Mouse (Mus musculus) hindbrain, postnatal 0 days (tissue): ENCODE results near the gene Col17a1. TPM values are rescaled to one million over a fixed set of nuclear protein-coding genes. Genes with fewer than 3 reads are reported as not detected.

ENCODE experiments used
- ATAC-seq: fragments of 200-750 bp; cut with Nextera tagmentation; 2 replicates; pipeline ENCODE4 v1.8.0; 2017; ENCODE audit warnings: mild to moderate bottlenecking, moderate TSS enrichment, moderate library complexity
- DNase-seq: peaks from one replicate; pipeline ENCODE4 v3.0.0-alpha.2; 2015; ENCODE audit warnings: low spot score
- H3K27ac ChIP-seq: fragments of 300-500 bp; sonication (generic); 2 replicates; pipeline ENCODE4 v1.5.1; 2014; ENCODE audit warnings: mild to moderate bottlenecking
- H3K27me3 ChIP-seq: fragments of 300-500 bp; sonication (generic); 2 replicates; pipeline ENCODE4 v1.6.1; 2014; ENCODE audit warnings: low read length, mixed read lengths; ENCODE audit not compliant: insufficient read depth
- H3K36me3 ChIP-seq: fragments of 300-500 bp; sonication (generic); 2 replicates; pipeline ENCODE4 v1.6.1; 2014; ENCODE audit warnings: low read length, mixed read lengths; ENCODE audit not compliant: insufficient read depth
- H3K4me1 ChIP-seq: fragments of 300-500 bp; sonication (generic); 2 replicates; pipeline ENCODE4 v1.6.1; 2014; ENCODE audit warnings: antibody characterized with exemption, low read length, mixed read lengths; ENCODE audit not compliant: insufficient read depth
- H3K4me2 ChIP-seq: fragments of 300-500 bp; sonication (generic); 2 replicates; pipeline ENCODE4 v1.6.1; 2014; ENCODE audit warnings: low read depth, mild to moderate bottlenecking, low read length, moderate library complexity, mixed read lengths
- H3K4me3 ChIP-seq: fragments of 300-500 bp; sonication (generic); 2 replicates; pipeline ENCODE4 v1.5.1; 2014; ENCODE audit warnings: low read length
- H3K9ac ChIP-seq: fragments of 300-500 bp; sonication (generic); replicated peaks from 2 replicates; pipeline ENCODE4 v1.6.1; 2014; ENCODE audit warnings: mild to moderate bottlenecking, low read length, moderate library complexity, mixed read lengths
- H3K9me3 ChIP-seq: fragments of 300-500 bp; sonication (generic); 2 replicates; pipeline ENCODE4 v1.6.1; 2016; ENCODE audit warnings: low read length, mixed read lengths
- CTCF ChIP-seq: IDR thresholded peaks from 2 replicates; pipeline ENCODE4 v1.5.1; 2016; ENCODE audit warnings: antibody characterized with exemption, control low read depth, low read depth
- WGBS: fragments of 180-500 bp; shearing (Covaris S2); extraction: QIAGEN DNeasy Blood & Tissue Kit; methylation state at CpG from one replicate; pipeline ENCODE4 v1.1.7; 2014; 5-methylcytosine and 5-hydroxymethylcytosine counted together
- polyA plus RNA-seq: library from polyadenylated mRNA; unstranded; fragments of >200 nt; fragmentation: Nextera tagmentation; extraction: Ambion mirVana; gene quantifications from 2 replicates; pipeline ENCODE4 v1.2.1, GENCODE M21; 2015
- total RNA-seq: library from RNA; depleted of rRNA; stranded (reverse); fragments of >200 nt; gene quantifications from 2 replicates; pipeline ENCODE4 v1.2.3, GENCODE M21; 2014

The Col17a1 gene
- total and polyA plus RNA-seq, 2 experiments from 2014 or later, result 0.47 to 0.61 TPM

- no peak overlapping the region for H3K4me2 ChIP-seq
- no peak overlapping the region for H3K27ac ChIP-seq
- no peak for TF ChIP-seq CTCF
- no peaks in the 10 kb centered on the region for H3K9me3 ChIP-seq
- H3K27me3 ChIP-seq, result no peaks in the 10 kb centered on the region
- H3K4me1 ChIP-seq, result no peaks in the 10 kb centered on the region
- 70% methylated on average over 9 of the region's 9 CpGs for WGBS
- DNase-seq (no peak), ATAC-seq (no peak)
- no peaks in the 10 kb centered on the region for H3K36me3 ChIP-seq
- H3K4me3 ChIP-seq, result no peak overlapping the region
- H3K9ac ChIP-seq, result no peak overlapping the region
Measured at GRCm38 (mm10) chr19:47699743-47700142, 7.8 kb upstream of the Col17a1 start.

DNA sequence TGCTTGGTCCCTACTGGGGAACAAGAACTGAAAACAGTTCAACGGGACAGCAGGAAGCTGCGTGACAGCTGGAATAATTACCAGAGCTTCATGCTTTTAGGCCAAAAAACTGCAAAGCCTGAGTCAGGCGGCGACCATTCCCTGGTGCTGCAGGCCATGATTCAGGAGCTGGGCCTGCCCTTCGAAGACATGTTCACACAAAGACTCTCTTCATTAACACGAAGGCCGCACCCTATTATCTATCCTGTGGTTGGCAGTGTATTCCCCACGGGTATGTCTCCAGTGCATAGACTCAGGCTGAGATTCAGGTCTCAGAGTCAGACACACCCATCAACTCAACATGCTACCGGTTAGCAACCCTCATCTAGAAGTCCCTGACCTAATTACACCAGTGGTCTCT lies 6.4 kb upstream of the Col17a1 start:
- Histone ChIP-seq H3K27me3 (no peaks in the 10 kb centered on the region), H3K36me3 (no peaks in the 10 kb centered on the region), H3K4me2 (no peak overlapping the region), H3K9me3 (no peaks in the 10 kb centered on the region), H3K9ac (no peak overlapping the region), H3K27ac (no peak overlapping the region), H3K4me1 (no peaks in the 10 kb centered on the region), H3K4me3 (no peak overlapping the region)
- WGBS, result 81% methylated on average over 9 of the region's 9 CpGs
- no peak for DNase-seq
- no peak for TF ChIP-seq CTCF
- no peak for ATAC-seq

DNA sequence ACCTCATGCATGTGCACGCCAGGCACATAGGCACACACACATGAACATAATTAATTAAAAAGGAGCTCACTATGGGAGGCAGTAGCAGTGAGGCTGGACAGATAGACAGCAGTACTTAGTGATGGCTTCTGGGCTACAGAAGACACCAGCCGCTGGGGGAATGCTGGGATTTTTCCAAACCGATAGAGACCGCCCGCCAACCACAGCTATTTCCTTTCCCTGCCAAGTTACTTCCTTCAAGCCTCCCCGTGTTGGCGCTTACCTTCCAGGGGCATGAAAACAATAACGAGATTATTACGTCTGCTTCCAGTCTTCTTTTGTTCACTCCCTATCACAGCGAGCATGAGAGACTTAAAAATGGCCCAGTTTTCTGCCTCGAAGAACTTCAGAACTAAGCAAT lies 5.2 kb upstream of the Col17a1 start:
- WGBS, result 82% methylated on average over 11 of the region's 11 CpGs
- ATAC-seq (no peak), DNase-seq (no peak)
- Histone ChIP-seq H3K9me3 (no peaks in the 10 kb centered on the region), H3K9ac (no peak overlapping the region), H3K4me2 (no peak overlapping the region), H3K4me3 (no peak overlapping the region), H3K27me3 (no peaks in the 10 kb centered on the region), H3K4me1 (no peaks in the 10 kb centered on the region), H3K36me3 (no peaks in the 10 kb centered on the region), H3K27ac (no peak overlapping the region)
- TF ChIP-seq CTCF, result no peak

DNA sequence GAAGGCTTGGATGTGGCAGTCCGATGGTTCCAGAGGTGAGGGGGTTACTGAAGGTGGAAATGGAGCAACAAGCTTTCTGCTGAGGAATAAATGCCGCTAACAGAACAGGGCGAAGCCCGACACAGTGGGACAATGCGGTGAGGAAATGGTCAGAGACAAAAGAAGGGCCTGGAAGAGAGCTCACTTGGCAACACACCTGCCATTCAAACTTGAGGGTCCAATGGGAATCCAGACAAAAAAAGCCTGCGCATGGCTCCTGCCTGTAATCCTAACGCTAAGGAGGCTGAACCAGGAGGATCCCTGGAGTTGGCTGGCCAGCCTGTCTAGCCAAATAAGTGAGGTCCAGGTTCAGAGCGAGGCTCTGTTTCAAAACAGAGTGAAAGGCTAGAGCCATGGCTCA lies 4.5 kb upstream of the Col17a1 start:
- Histone ChIP-seq H3K9ac (no peak overlapping the region), H3K36me3 (no peaks in the 10 kb centered on the region), H3K27ac (no peak overlapping the region), H3K4me2 (no peak overlapping the region), H3K9me3 (no peaks in the 10 kb centered on the region), H3K27me3 (no peaks in the 10 kb centered on the region), H3K4me1 (no peaks in the 10 kb centered on the region), H3K4me3 (no peak overlapping the region)
- DNase-seq, result no peak
- no peak for TF ChIP-seq CTCF
- no peak for ATAC-seq
- 89% methylated on average over 8 of the region's 8 CpGs for WGBS

- Histone ChIP-seq H3K4me2 (no peak overlapping the region), H3K4me3 (no peak overlapping the region), H3K4me1 (no peaks in the 10 kb centered on the region), H3K27me3 (no peaks in the 10 kb centered on the region), H3K9ac (no peak overlapping the region), H3K36me3 (no peaks in the 10 kb centered on the region), H3K9me3 (no peaks in the 10 kb centered on the region), H3K27ac (no peak overlapping the region)
- no peak for ATAC-seq
- TF ChIP-seq CTCF, result no peak
- DNase-seq, result no peak
- 90% methylated on average over 6 of the region's 6 CpGs for WGBS
Measured at GRCm38 (mm10) chr19:47695725-47696124, 3.8 kb upstream of the Col17a1 start.

DNA sequence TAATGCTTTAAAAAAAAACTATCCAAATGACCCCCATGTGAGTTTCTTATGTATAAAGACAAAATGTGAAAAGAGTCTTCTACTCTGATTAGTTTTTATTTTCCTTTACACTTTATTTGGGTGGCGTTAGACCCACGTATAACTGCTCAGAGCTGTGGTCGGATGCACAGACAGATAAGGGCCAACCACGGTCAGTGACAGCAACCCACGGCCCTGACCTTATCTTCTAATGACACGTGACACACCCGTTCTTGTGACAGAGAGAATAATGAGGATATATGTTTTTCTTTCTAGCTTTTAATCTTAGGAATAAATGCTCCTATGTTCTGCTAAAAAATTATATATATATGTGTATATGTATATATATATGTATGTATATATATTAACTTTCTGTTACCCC lies 2.3 kb downstream of the Col17a1 start:
- ATAC-seq (no peak), DNase-seq (no peak)
- Histone ChIP-seq H3K4me1 (no peaks in the 10 kb centered on the region), H3K9me3 (no peaks in the 10 kb centered on the region; the same call in 1 of the 2 replicates), H3K4me3 (no peak overlapping the region), H3K9ac (no peak overlapping the region), H3K27ac (no peak overlapping the region), H3K36me3 (no peaks in the 10 kb centered on the region), H3K27me3 (no peaks in the 10 kb centered on the region), H3K4me2 (no peak overlapping the region)
- 90% methylated on average over 7 of the region's 7 CpGs for WGBS
- TF ChIP-seq CTCF, result no peak

DNA sequence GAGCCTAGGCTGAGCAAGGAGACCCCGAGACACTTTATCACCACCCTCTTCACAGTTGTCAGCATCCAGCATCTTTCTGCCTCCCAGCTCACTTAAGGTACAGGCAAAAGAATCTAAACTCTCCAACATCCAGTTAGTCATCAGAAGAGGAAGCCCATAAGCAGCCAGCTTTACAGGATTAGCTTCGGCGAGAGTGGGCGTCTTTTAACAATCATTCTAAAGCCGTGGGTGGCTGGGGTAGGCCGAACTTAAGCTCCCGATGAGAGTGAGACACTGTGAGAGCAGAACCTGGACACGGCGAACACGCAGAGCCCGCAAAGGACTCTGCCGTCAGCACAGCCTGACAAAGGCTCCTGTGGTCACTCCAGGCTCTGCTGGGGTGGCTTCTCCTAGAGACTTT lies 13.2 kb downstream of the Col17a1 start:
- Histone ChIP-seq H3K9me3 (no peaks in the 10 kb centered on the region), H3K4me3 (no peak overlapping the region), H3K9ac (no peak overlapping the region), H3K27ac (no peak overlapping the region), H3K4me2 (no peak overlapping the region), H3K4me1 (no peaks in the 10 kb centered on the region), H3K36me3 (no peaks in the 10 kb centered on the region), H3K27me3 (no peaks in the 10 kb centered on the region)
- DNase-seq (no peak), ATAC-seq (no peak)
- TF ChIP-seq CTCF, result no peak
- 72% methylated on average over 12 of the region's 12 CpGs for WGBS
